Mouse (Mus musculus): ENCODE data around the gene Dazap2. TPM values are rescaled to one million over a fixed set of nuclear protein-coding genes. Genes with fewer than 3 reads are reported as not detected.

Dazap2 gene
- 758 TPM for polyA plus RNA-seq (2017; shearing (Covaris generic))

DNA sequence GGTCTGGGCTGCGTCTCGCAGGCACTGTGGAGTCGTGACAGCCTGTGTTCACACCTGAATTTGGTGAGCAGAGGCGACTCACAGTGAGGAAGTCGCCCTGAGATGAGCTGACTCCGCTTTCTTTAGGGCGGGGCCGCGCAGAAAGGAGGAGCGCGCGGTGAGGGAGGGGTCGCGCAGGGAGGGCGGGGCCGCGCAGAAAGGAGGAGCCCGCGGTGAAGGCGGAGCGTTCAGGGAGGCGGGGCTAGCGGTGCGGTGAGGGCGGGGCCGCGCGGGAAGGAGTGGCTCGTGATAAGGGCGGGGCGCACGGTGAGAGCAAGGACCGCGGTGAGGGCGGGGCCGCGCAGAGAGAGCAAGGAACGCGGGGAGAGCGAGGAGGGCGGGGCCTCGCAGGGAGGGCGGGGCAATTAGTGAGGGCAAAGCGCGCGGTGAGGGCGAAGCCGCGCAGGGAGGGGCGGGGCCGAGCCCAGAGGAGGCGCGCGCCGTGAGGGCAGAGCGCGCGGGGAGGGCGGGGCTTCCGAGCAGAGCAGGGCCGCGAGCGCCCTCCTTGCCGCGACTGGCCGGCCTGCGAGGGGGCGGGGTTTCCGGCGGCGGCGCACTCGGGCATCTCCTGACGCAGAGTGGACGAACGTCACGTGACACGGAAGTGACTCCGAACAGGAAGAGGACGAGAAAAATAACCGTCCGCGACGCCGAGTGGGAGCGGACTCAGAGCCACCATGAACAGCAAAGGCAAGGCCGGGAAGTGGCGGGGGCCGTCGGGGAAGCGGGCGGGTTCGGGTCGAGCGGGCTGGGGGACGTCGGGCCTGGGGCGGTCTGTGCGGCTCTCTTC lies at the start of gene Dazap2:
Gene Dazap2 (plus strand): TSS at position 354 of the 829 bp plus-strand sequence.

DNA sequence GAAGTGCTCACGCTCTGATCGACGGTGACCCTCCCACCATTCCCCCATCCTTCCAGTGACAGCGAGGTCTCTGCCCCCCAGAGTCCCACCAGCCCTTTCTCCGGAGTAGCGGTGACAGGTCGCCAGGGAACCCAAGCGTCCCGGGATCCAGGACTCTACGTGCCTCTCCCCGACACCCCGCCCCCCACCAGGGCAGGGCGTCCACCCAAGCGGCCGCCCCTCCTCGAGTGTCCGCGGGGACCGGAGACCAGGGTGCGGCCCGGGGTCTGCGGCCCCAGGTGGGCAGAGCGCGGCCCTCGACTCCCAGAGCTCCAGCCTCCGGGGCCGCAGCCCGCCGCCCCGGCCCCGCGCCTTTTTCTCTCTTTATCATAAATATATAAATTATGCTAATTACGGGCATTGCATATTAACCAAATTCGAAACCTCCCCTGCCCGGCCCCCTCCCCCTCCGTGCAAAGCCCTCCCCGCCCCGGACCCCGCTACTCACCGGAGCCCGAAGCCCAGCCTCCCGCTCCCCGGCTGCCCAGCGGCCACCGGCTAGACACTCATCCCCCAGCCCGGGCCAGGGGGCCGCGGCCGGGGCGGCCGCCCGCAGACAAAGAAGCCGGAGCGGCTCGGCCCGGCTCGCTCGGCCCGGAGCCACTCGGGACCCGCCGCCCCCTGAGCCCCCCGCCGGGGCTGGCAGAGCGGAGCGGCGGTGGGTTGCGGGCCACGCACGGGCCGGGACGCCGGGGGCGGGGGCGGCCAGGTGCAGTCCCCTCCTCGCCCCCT lies 15.7 kb upstream of the Dazap2 start, which contains the start of gene Pou6f1:
Gene Pou6f1 (minus strand): TSS at position 709 of the 771 bp plus-strand sequence.

DNA sequence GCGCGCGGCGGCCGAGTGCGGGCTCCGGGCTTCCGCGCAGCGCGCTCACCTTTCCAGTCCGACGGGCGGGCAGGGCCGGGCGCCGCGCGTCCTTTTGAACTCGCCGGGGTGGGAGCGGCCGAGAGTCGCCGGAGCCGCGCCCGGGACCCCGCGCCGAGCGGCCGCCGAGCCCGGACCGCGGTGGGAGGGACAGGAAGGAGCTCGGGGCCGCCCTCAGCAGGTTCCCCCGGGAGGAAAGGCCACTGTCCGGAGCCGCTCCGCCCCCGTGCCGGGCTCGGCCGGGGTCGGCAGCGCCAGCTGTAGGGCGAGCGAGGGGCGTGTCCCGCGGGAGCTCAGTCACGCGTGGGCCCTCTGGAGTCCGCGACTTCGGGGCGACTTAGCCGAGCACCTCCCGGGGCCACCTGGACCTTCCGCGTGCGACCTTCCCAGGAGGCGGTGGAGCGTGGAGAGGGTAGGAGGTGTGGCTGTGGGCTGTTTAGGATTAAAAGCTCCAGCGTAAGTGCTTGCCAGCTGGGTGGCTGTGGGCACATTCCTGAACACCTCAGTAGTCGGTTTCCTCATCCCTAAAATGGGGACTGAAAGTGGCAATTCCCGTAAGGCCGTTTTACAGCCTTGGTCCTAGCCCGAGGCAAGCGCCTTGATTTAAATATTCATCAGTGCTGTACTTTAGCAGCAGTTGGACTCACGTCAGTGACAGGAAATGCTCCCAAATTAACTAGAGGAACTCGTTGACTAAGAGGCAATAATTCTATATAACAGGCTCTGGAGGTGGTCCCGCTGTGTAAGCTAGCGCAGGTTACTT lies 21.8 kb downstream of the Dazap2 start, which contains the start of gene Smagp:
Gene Smagp (minus strand): TSS at position 241 of the 802 bp plus-strand sequence.

DNA sequence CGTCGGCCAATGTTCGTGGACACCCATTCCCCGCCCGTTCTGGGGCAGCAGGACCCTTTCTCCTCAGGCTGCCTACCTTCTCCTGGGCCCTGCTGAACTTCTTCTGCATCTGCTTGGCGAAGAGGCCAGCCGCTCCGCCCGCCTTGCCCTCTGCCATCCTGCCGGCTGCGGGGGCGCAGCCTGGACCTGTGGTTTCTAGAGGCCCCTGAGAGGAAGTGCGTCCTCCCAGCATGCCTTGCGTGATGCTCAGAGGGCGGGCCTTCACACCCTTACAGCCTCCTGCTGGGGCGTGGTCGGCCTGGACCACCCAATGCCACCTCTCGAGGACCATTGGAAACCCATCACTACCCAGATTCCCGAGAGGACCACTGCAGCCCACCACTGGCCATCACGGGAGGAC lies 54.2 kb downstream of the Dazap2 start, which contains the start of gene Bin2:
Gene Bin2 (minus strand): TSS at position 217 of the 400 bp plus-strand sequence.

Other genes with a start within 250 kb of the Dazap2 start
- gene Gm5475, start 193.2 kb upstream of the Dazap2 start, polyA plus RNA-seq (2017; shearing (Covaris generic)), result 0.51 TPM
- gene Slc11a2, start 190.3 kb upstream of the Dazap2 start, polyA plus RNA-seq (2017; shearing (Covaris generic)), result 36.9 TPM
- gene Letmd1, start 146.3 kb upstream of the Dazap2 start, polyA plus RNA-seq (2017; shearing (Covaris generic)), result 31.8 TPM
- 9.5 TPM for gene Csrnp2, start 119.9 kb upstream of the Dazap2 start, polyA plus RNA-seq (2017; shearing (Covaris generic))
- 5.0 TPM for gene Tfcp2, start 63.3 kb upstream of the Dazap2 start, polyA plus RNA-seq (2017; shearing (Covaris generic))
- gene Pou6f1, start 15.4 kb upstream of the Dazap2 start, polyA plus RNA-seq (2017; shearing (Covaris generic)), result 202 TPM
- not detected for gene Smagp, start 21.6 kb downstream of the Dazap2 start, polyA plus RNA-seq (2017; shearing (Covaris generic))
- 853 TPM for gene Bin2, start 54.2 kb downstream of the Dazap2 start, polyA plus RNA-seq (2017; shearing (Covaris generic))
- 12.7 TPM for gene Cela1, start 72.6 kb downstream of the Dazap2 start, polyA plus RNA-seq (2017; shearing (Covaris generic))
- gene Galnt6, start 114.0 kb downstream of the Dazap2 start, polyA plus RNA-seq (2017; shearing (Covaris generic)), result 137 TPM
- 4.8 TPM for gene Slc4a8, start 146.4 kb downstream of the Dazap2 start, polyA plus RNA-seq (2017; shearing (Covaris generic))